Mouse (Mus musculus) midbrain, embryonic 10.5 days (tissue): ENCODE measurements around the gene Elavl4. TPM values are rescaled to one million over a fixed set of nuclear protein-coding genes. Genes with fewer than 3 reads are reported as not detected.

Source experiments
- DNase-seq: peaks from one replicate; pipeline ENCODE4 v3.0.0-alpha.2; 2017; ENCODE audit warnings: low spot score
- H3K27ac ChIP-seq: fragments of 300-500 bp; sonication (generic); replicated peaks from 2 replicates; pipeline ENCODE4 v1.5.1; 2016; ENCODE audit warnings: mild to moderate bottlenecking
- H3K27me3 ChIP-seq: fragments of 300-500 bp; sonication (generic); 2 replicates; pipeline ENCODE4 v1.6.1; 2016; ENCODE audit warnings: low read depth, mild to moderate bottlenecking; ENCODE audit not compliant: poor library complexity, severe bottlenecking
- H3K36me3 ChIP-seq: fragments of 300-500 bp; sonication (generic); 2 replicates; pipeline ENCODE4 v1.6.1; 2016; ENCODE audit warnings: mild to moderate bottlenecking, moderate library complexity
- H3K4me1 ChIP-seq: fragments of 300-500 bp; sonication (generic); 2 replicates; pipeline ENCODE4 v1.6.1; 2016
- H3K4me3 ChIP-seq: fragments of 300-500 bp; sonication (generic); 2 replicates; pipeline ENCODE4 v1.5.1; 2016; ENCODE audit warnings: mild to moderate bottlenecking, moderate library complexity
- H3K9me3 ChIP-seq: fragments of 300-500 bp; sonication (generic); replicated peaks from 2 replicates; pipeline ENCODE4 v1.6.1; 2016; ENCODE audit warnings: mild to moderate bottlenecking
- WGBS: fragments of 180-500 bp; shearing (Covaris S2); methylation state at CpG from one replicate; pipeline ENCODE4 v1.1.7; 2016; 5-methylcytosine and 5-hydroxymethylcytosine counted together
- polyA plus RNA-seq: library from polyadenylated mRNA; unstranded; fragments of >200 nt; fragmentation: Nextera tagmentation; extraction: Ambion mirVana; gene quantifications from 2 replicates; pipeline ENCODE4 v1.2.1, GENCODE M21; 2016

The Elavl4 gene
- polyA plus RNA-seq, 1 experiment from 2014 or later, result 133 TPM

DNA sequence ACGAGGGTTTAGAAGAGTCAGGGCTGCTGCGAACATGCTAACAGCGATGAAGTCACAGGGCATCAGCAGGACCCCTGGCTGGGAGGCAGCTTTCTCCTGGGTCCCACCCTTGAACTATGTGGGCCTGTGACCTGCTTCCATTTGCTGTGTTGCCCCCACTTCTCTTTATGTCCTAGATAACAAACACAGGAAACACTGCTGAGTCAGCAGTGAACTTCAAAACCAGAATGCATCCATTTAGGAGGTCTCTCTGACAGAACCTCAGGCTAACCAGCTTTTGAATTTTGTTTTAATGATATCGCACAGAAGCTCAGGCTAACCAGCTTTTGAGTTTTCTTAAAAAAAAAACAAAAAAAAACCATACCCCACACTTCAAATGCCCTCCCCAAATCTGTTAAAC lies 96.1 kb downstream of the Elavl4 start:
- no peaks in the 10 kb centered on the region for H3K27me3 ChIP-seq
- no peak for DNase-seq
- 93% methylated on average over 4 of the region's 4 CpGs for WGBS

DNA sequence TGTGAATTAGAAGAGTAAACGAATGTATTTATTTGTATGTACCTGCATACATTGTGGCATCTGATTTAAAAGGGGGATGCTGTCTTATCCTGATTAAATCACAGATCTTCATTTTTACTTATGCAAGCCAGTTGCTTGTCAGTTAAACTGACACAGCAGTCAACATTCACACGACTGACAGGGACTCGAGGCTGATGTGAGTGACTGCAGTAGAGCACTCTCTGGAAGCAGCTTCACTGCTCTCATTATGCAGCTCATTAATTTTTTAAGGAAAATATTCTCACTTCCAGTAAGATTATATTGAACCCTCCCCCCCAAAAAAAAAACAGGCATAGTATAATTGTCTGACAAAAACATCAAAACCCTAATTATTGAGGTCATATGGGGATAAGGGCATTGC lies 101.7 kb downstream of the Elavl4 start:
- Histone ChIP-seq H3K4me3 (no peak overlapping the region), H3K36me3 (peaks cover 55% of the 10 kb centered on the region), H3K4me1 (no peaks in the 10 kb centered on the region), H3K9me3 (no peaks in the 10 kb centered on the region), H3K27me3 (no peaks in the 10 kb centered on the region), H3K27ac (no peak overlapping the region)
- DNase-seq, result no peak
- 74% methylated on average over 3 of the region's 3 CpGs for WGBS

More for the DNA sequence above, 96.1 kb downstream of the Elavl4 start:
- H3K36me3 ChIP-seq, result peaks cover 18% of the 10 kb centered on the region; the same call in 1 of the 2 replicates
- H3K9me3 ChIP-seq, result no peaks in the 10 kb centered on the region
- H3K27ac ChIP-seq, result no peak overlapping the region
- H3K4me1 ChIP-seq, result no peaks in the 10 kb centered on the region
- H3K4me3 ChIP-seq, result no peak overlapping the region

DNA sequence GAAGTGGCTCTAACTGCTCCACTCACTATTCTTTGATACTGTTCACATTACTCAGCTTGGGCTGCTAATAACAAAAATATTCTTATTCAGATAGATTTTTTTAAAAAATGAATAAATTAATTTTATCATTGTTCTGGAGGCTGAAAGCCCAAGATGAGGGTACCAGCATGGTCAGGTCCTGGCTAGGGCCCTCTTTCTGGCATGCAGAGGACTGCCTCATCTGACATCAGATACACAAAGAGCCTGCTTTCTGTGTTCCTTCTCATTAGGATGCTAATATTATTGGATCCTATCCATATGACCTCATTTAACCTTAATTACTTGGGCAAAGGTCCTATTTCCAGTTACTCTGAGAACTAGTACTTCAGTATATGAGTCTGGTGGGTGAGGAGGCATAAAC lies 108.8 kb downstream of the Elavl4 start:
- Histone ChIP-seq H3K9me3 (no peaks in the 10 kb centered on the region), H3K36me3 (peaks cover 70% of the 10 kb centered on the region), H3K27me3 (no peaks in the 10 kb centered on the region), H3K4me1 (no peaks in the 10 kb centered on the region), H3K4me3 (no peak overlapping the region), H3K27ac (no peak overlapping the region)
- no peak for DNase-seq

DNA sequence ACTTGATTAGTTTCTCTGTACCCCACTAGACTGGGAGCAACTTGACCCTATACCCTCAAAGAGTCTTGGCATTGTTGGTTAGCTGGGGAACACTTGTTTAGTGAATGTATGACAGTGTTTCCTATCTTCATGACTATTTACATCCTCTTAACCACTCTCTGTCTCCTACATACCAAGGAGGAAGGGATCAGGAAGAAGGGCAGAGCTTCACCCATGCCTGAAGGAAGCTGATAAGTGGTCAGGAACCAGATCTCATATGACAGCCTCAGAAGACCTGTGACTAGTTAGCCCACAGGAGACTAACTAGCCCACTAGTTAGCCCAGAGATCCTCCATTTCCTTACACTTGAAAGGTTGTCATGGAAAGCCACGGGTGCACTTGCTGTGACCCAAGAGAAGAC lies 117.2 kb downstream of the Elavl4 start:
- H3K4me1 ChIP-seq, result no peaks in the 10 kb centered on the region
- WGBS, result 75% methylated on average over 1 of the region's 1 CpGs
- H3K27me3 ChIP-seq, result no peaks in the 10 kb centered on the region
- peaks cover 41% of the 10 kb centered on the region for H3K36me3 ChIP-seq
- no peak overlapping the region for H3K4me3 ChIP-seq
- no peak for DNase-seq
- H3K9me3 ChIP-seq, result no peaks in the 10 kb centered on the region
- H3K27ac ChIP-seq, result no peak overlapping the region

DNA sequence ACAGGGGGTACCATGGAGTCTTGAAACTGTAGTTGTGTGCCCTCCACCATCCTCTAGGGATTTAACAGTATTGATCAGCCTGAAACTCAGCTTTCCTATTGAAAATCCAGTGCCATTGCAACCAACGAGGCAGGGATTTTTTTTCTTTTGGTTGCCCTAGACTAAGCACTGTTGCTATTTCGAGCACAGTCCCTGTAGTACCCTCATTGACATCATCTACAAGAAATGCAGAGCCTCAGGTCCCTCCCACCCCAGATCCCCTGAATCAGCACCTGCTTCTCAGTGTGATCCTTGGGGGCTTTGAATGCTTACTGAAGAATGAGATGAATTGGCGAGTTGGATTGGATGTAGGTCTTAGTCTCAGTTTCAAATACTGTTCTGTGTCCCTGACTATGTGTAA lies 119.4 kb downstream of the Elavl4 start:
- Histone ChIP-seq H3K36me3 (peaks cover 27% of the 10 kb centered on the region), H3K4me3 (no peak overlapping the region), H3K9me3 (no peaks in the 10 kb centered on the region), H3K4me1 (peaks cover 7% of the 10 kb centered on the region), H3K27ac (no peak overlapping the region), H3K27me3 (no peaks in the 10 kb centered on the region)
- no peak for DNase-seq
- 79% methylated on average over 3 of the region's 3 CpGs for WGBS

DNA sequence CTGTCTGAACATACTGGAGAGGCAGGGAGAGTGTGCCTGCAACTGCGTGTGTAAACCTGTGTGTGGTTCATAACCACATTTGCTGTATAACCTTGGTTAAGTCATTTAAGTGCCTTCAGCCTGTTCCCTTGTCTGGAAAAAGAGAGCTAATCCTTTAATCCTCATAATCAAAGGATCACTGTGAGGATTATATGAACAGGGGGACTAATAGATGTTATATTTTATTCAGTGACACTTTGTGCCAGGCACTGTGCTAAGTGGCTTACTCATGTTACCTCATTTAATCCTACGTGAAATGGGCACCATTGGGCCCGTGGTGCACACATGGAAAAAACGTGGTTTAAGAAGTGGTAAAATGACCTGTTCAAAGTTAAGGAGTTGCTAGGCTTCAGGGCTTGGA lies 119.9 kb downstream of the Elavl4 start:
- no peak overlapping the region for H3K4me3 ChIP-seq
- peaks cover 31% of the 10 kb centered on the region for H3K36me3 ChIP-seq
- peaks cover 12% of the 10 kb centered on the region for H3K4me1 ChIP-seq
- DNase-seq, result no peak
- no peaks in the 10 kb centered on the region for H3K9me3 ChIP-seq
- no peak overlapping the region for H3K27ac ChIP-seq
- WGBS, result 71% methylated on average over 4 of the region's 4 CpGs
- H3K27me3 ChIP-seq, result no peaks in the 10 kb centered on the region

DNA sequence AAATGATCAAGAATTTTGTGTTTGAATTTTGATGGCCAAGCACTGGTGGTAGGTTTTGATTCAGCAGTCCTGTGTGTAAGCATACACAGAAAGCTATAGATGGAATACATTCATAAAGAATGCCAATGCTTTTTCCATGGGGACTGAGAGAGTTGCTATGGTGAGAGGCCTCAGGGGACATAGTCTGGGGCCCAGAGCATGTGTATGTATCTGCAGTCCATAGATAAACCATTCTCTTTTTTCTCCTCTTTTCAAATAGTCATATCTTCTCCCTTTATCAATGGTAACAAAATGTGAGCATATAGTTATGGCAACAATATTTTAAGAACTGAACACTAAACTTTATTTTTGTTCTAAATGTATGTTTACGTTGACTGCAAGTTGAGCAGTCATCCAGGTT lies 122.1 kb downstream of the Elavl4 start:
- 89% methylated on average over 1 of the region's 1 CpGs for WGBS
- H3K4me3 ChIP-seq, result no peak overlapping the region
- DNase-seq, result no peak
- peaks cover 33% of the 10 kb centered on the region for H3K36me3 ChIP-seq
- H3K27ac ChIP-seq, result no peak overlapping the region
- H3K9me3 ChIP-seq, result no peaks in the 10 kb centered on the region
- H3K27me3 ChIP-seq, result no peaks in the 10 kb centered on the region
- peaks cover 16% of the 10 kb centered on the region for H3K4me1 ChIP-seq

DNA sequence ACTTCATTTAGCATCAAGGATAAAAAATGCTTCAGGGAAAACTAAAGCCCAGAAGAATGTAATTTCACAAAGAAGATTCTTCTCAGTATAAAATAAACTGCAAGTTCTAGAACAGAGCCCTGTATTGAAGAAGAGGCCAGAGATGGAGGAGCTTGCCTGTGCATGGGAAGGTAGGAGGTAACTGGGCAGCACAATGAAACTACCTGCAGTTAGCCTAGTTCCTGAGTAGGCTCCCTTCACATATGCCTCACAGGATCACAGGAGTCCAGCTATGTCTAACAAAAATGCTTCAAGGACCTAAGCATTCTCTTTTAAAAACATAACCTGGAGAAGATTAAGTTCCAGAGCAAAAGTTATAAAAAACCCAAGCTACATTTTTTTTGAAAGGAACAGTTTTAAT lies 122.5 kb downstream of the Elavl4 start:
- DNase-seq, result no peak
- Histone ChIP-seq H3K4me3 (no peak overlapping the region), H3K36me3 (peaks cover 36% of the 10 kb centered on the region)

DNA sequence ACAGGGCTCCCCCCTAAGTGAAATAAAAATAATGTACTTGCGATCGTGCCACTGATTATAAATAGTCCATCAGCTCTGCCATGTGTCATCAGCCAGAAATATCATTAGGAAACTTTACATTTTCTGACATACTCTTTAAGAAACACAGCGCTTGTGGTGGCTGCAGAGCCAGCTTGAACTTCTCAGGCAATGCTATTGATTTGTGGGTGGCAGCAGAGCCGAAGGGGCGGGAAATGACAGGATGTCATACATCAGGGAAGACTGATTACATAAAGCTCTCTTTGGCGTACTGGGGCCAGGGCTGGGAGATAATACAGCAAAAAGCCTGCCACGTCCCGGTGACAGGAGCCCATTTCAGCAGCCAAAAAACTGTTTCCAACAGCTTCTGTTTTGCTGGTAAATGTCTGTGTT lies 124.1 kb downstream of the Elavl4 start:
- H3K36me3 ChIP-seq, result peaks cover 38% of the 10 kb centered on the region

More for the DNA sequence above, 122.5 kb downstream of the Elavl4 start:
- no peak overlapping the region for H3K27ac ChIP-seq
- peaks cover 16% of the 10 kb centered on the region for H3K4me1 ChIP-seq
- H3K27me3 ChIP-seq, result no peaks in the 10 kb centered on the region
- no peaks in the 10 kb centered on the region for H3K9me3 ChIP-seq

DNA sequence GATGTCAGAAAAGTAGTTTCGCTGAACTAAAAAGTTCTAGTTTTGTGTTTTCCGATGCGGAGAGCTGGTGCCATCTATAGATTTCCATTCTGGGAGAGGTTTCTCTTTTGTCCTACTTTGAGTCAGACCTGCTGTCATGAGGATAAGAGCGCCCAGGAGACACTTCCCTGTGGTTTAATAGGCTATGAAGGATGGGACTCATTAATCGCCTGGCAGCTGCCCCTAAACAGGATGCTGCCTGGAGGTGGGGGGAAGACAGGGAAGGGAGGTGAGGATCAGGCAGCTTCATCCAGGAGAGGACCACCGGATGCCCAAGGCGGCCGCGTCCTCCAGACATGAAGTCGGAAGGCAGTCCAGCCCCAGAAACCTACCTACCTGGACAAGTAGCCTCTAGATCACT lies 126.2 kb downstream of the Elavl4 start:
- Histone ChIP-seq H3K4me1 (peaks cover 16% of the 10 kb centered on the region), H3K36me3 (peaks cover 45% of the 10 kb centered on the region), H3K27ac (no peak overlapping the region), H3K4me3 (no peak overlapping the region), H3K9me3 (no peaks in the 10 kb centered on the region), H3K27me3 (no peaks in the 10 kb centered on the region)
- DNase-seq, result no peak
- 87% methylated on average over 10 of the region's 10 CpGs for WGBS

More for the DNA sequence above, 124.1 kb downstream of the Elavl4 start:
- 77% methylated on average over 8 of the region's 8 CpGs for WGBS
- Histone ChIP-seq H3K9me3 (no peaks in the 10 kb centered on the region), H3K4me3 (no peak overlapping the region), H3K27me3 (no peaks in the 10 kb centered on the region), H3K4me1 (peaks cover 16% of the 10 kb centered on the region), H3K27ac (no peak overlapping the region)
- no peak for DNase-seq

DNA sequence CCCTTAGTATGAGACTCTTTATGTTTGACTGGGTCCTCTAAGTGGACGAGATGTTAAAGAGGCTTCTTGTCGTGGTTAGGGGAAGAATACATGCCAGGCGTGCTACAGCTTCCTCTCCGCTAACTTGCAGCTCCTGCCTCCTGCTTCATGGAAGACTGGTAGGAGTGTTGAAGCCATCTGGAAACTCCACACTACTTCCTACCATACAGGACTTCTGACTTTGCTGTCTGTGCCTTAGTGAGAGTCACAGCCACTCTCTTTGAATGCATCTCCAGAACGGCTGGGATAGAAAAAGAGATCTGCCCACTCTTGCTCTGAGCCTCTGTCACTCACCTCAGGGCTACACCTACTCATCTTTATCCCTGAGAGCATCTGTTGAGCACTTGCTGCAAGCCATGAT lies 132.9 kb downstream of the Elavl4 start:
- no peak overlapping the region for H3K27ac ChIP-seq
- H3K4me3 ChIP-seq, result no peak overlapping the region
- no peaks in the 10 kb centered on the region for H3K27me3 ChIP-seq
- H3K36me3 ChIP-seq, result peaks cover 52% of the 10 kb centered on the region
- no peak for DNase-seq
- H3K9me3 ChIP-seq, result no peaks in the 10 kb centered on the region
- H3K4me1 ChIP-seq, result peaks cover 4% of the 10 kb centered on the region; the same call in 1 of the 2 replicates
- WGBS, result 87% methylated on average over 5 of the region's 5 CpGs

DNA sequence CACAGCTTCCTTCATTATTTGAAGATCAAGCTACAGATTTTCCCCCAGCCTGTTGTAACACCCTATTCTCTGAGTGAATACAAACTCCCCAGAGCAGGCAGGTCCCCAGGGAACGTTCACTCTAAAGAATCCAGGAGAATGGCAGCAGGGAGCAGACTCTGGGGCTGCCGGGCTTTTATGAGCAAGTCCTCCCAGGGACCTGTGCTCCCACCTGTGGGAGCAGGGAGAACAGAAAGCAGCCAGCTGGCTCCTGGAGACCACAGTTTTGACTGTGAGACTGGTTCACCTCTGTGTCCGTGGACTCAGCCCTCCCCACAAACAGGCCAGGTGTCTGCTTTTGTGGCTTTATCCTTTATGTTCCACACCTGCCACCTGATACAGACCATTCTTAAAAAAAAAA lies 134.2 kb downstream of the Elavl4 start:
- Histone ChIP-seq H3K36me3 (peaks cover 51% of the 10 kb centered on the region), H3K4me3 (no peak overlapping the region), H3K27me3 (no peaks in the 10 kb centered on the region), H3K4me1 (peaks cover 8% of the 10 kb centered on the region; the same call in 1 of the 2 replicates), H3K27ac (no peak overlapping the region), H3K9me3 (no peaks in the 10 kb centered on the region)
- WGBS, result 60% methylated on average over 3 of the region's 3 CpGs
- DNase-seq, result no peak

DNA sequence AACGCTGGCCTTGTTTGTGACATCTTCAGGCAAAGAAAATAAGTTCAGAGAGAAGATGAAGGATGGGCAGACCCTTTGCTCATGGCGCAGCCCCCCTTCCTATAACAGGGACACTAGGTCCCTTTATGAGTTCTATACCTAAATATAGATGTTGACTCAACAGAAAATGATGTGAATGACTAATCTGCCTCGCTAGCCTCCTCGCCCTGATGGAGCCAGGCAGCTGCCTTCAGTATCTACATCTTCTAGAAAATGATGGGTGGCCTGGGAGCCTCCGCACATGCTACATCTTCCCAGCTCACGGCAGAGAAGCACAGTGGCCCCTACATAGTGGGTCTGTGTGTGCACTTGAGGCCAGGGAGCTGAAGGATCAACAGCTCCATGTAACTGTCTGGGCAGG lies 137.2 kb downstream of the Elavl4 start:
- no peaks in the 10 kb centered on the region for H3K9me3 ChIP-seq
- peaks cover 62% of the 10 kb centered on the region for H3K36me3 ChIP-seq
- DNase-seq, result no peak
- no peaks in the 10 kb centered on the region for H3K27me3 ChIP-seq
- no peak overlapping the region for H3K4me3 ChIP-seq
- H3K4me1 ChIP-seq, result peaks cover 8% of the 10 kb centered on the region; the same call in 1 of the 2 replicates
- H3K27ac ChIP-seq, result no peak overlapping the region
- WGBS, result 93% methylated on average over 6 of the region's 6 CpGs

DNA sequence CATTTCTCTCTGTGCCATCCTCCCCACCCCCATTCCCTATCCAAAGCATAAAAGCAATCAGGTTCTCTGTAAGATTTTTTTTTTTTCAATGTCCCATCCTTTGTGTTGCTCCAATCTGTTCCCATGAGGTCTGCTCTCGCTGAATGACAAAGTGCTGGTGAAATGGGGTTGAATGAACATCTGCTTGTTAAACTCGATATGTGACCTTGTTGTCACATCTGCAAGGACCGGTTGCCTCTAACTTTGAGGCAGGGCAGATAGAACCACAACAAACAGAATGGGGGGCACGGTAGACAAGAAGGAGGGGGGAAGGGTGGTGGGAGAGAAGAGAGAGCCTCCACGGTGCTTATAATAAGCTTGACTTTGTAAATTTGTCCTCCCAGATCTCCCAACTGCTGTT lies 138.0 kb downstream of the Elavl4 start:
- Histone ChIP-seq H3K27me3 (no peaks in the 10 kb centered on the region), H3K9me3 (no peaks in the 10 kb centered on the region), H3K27ac (no peak overlapping the region), H3K4me1 (peaks cover 8% of the 10 kb centered on the region; the same call in 1 of the 2 replicates), H3K4me3 (no peak overlapping the region), H3K36me3 (peaks cover 55% of the 10 kb centered on the region)
- no peak for DNase-seq
- 69% methylated on average over 5 of the region's 5 CpGs for WGBS
